Mouse (Mus musculus): ENCODE measurements around the gene Wnt11.

DNA sequence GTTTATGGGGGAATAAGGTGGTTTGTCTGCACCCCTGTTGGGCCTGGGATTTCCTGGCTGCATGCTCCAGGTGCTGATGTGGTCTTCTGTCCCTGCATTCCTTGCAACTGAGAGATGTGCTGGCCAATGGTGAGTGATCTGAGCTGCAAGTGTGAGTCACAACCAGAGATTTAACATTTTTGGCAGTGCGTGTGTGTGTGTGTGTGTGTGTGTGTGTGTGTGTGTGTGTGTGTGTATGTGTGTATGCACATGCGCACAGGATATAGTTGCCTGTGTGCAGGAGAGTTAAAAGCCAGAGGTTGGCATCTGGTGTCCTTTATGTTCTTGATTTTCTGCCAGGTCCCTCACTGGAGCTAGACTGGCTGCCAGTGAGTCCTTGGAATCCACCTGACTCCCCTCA, 44.3 kb downstream of the Wnt11 start:
- TF ChIP-seq POLR2A (IDR thresholded peaks at IDR 0.05; ENCODE audit: borderline replicate concordance, control insufficient read depth, low read depth, low read length) = no peak
- no peak for TF ChIP-seq CTCF (IDR thresholded peaks at IDR 0.05; ENCODE audit: control insufficient read depth, insufficient read depth, low read length)

All from bone marrow, adult 2 months (tissue).